Mouse (Mus musculus) hindbrain, postnatal 0 days (tissue): Measurements from ENCODE around the gene Heatr5a. TPM values are rescaled to one million over a fixed set of nuclear protein-coding genes. Genes with fewer than 3 reads are reported as not detected.

Source experiments
- ATAC-seq: fragments of 200-750 bp; cut with Nextera tagmentation; 2 replicates; pipeline ENCODE4 v1.8.0; 2017; ENCODE audit warnings: mild to moderate bottlenecking, moderate TSS enrichment, moderate library complexity
- DNase-seq: peaks from one replicate; pipeline ENCODE4 v3.0.0-alpha.2; 2015; ENCODE audit warnings: low spot score
- H3K27ac ChIP-seq: fragments of 300-500 bp; sonication (generic); 2 replicates; pipeline ENCODE4 v1.5.1; 2014; ENCODE audit warnings: mild to moderate bottlenecking
- H3K27me3 ChIP-seq: fragments of 300-500 bp; sonication (generic); 2 replicates; pipeline ENCODE4 v1.6.1; 2014; ENCODE audit warnings: low read length, mixed read lengths; ENCODE audit not compliant: insufficient read depth
- H3K36me3 ChIP-seq: fragments of 300-500 bp; sonication (generic); 2 replicates; pipeline ENCODE4 v1.6.1; 2014; ENCODE audit warnings: low read length, mixed read lengths; ENCODE audit not compliant: insufficient read depth
- H3K4me1 ChIP-seq: fragments of 300-500 bp; sonication (generic); 2 replicates; pipeline ENCODE4 v1.6.1; 2014; ENCODE audit warnings: antibody characterized with exemption, low read length, mixed read lengths; ENCODE audit not compliant: insufficient read depth
- H3K4me2 ChIP-seq: fragments of 300-500 bp; sonication (generic); 2 replicates; pipeline ENCODE4 v1.6.1; 2014; ENCODE audit warnings: low read depth, mild to moderate bottlenecking, low read length, moderate library complexity, mixed read lengths
- H3K4me3 ChIP-seq: fragments of 300-500 bp; sonication (generic); 2 replicates; pipeline ENCODE4 v1.5.1; 2014; ENCODE audit warnings: low read length
- H3K9ac ChIP-seq: fragments of 300-500 bp; sonication (generic); replicated peaks from 2 replicates; pipeline ENCODE4 v1.6.1; 2014; ENCODE audit warnings: mild to moderate bottlenecking, low read length, moderate library complexity, mixed read lengths
- H3K9me3 ChIP-seq: fragments of 300-500 bp; sonication (generic); 2 replicates; pipeline ENCODE4 v1.6.1; 2016; ENCODE audit warnings: low read length, mixed read lengths
- CTCF ChIP-seq: IDR thresholded peaks from 2 replicates; pipeline ENCODE4 v1.5.1; 2016; ENCODE audit warnings: antibody characterized with exemption, control low read depth, low read depth
- WGBS: fragments of 180-500 bp; shearing (Covaris S2); extraction: QIAGEN DNeasy Blood & Tissue Kit; methylation state at CpG from one replicate; pipeline ENCODE4 v1.1.7; 2014; 5-methylcytosine and 5-hydroxymethylcytosine counted together
- polyA plus RNA-seq: library from polyadenylated mRNA; unstranded; fragments of >200 nt; fragmentation: Nextera tagmentation; extraction: Ambion mirVana; gene quantifications from 2 replicates; pipeline ENCODE4 v1.2.1, GENCODE M21; 2015
- total RNA-seq: library from RNA; depleted of rRNA; stranded (reverse); fragments of >200 nt; gene quantifications from 2 replicates; pipeline ENCODE4 v1.2.3, GENCODE M21; 2014

Gene Heatr5a
- total and polyA plus RNA-seq, 2 experiments from 2014 or later = 3.2 to 30.8 TPM

GRCm38 (mm10) chr12:51995738-51996536 lies 24.8 kb upstream of the Heatr5a start:
- Histone ChIP-seq H3K9ac (no peak overlapping the region), H3K27ac (no peak overlapping the region), H3K27me3 (no peaks in the 10 kb centered on the region), H3K36me3 (peaks cover 17% of the 10 kb centered on the region), H3K9me3 (no peaks in the 10 kb centered on the region), H3K4me2 (no peak overlapping the region), H3K4me3 (no peak overlapping the region), H3K4me1 (no peaks in the 10 kb centered on the region)
- DNase-seq = no peak
- no peak for ATAC-seq
- WGBS = 85% methylated on average over 1 of the region's 1 CpGs
- TF ChIP-seq CTCF = no peak

GRCm38 (mm10) chr12:51990629-51991028 lies 19.5 kb upstream of the Heatr5a start:
- Histone ChIP-seq H3K9me3 (no peaks in the 10 kb centered on the region), H3K4me3 (no peak overlapping the region), H3K27ac (no peak overlapping the region), H3K9ac (no peak overlapping the region), H3K36me3 (no peaks in the 10 kb centered on the region), H3K4me1 (no peaks in the 10 kb centered on the region), H3K4me2 (no peak overlapping the region), H3K27me3 (no peaks in the 10 kb centered on the region)
- ATAC-seq = no peak
- TF ChIP-seq CTCF = no peak
- DNase-seq = no peak
- WGBS = 66% methylated on average over 2 of the region's 2 CpGs

GRCm38 (mm10) chr12:51988536-51988935 lies 17.4 kb upstream of the Heatr5a start:
- WGBS = 86% methylated on average over 5 of the region's 5 CpGs
- no peak overlapping the region for H3K4me2 ChIP-seq
- no peak for TF ChIP-seq CTCF

GRCm38 (mm10) chr12:51985826-51986225 lies 14.7 kb upstream of the Heatr5a start:
- Histone ChIP-seq H3K9me3 (no peaks in the 10 kb centered on the region), H3K36me3 (no peaks in the 10 kb centered on the region), H3K27ac (no peak overlapping the region), H3K4me2 (no peak overlapping the region), H3K4me3 (no peak overlapping the region), H3K9ac (no peak overlapping the region), H3K27me3 (no peaks in the 10 kb centered on the region), H3K4me1 (no peaks in the 10 kb centered on the region)
- WGBS = 66% methylated on average over 4 of the region's 4 CpGs
- no peak for ATAC-seq
- DNase-seq = no peak
- TF ChIP-seq CTCF = no peak

More at GRCm38 (mm10) chr12:51988536-51988935, 17.4 kb upstream of the Heatr5a start:
- Histone ChIP-seq H3K4me1 (no peaks in the 10 kb centered on the region), H3K4me3 (no peak overlapping the region), H3K36me3 (no peaks in the 10 kb centered on the region), H3K9me3 (no peaks in the 10 kb centered on the region), H3K27me3 (no peaks in the 10 kb centered on the region), H3K27ac (no peak overlapping the region), H3K9ac (no peak overlapping the region)
- ATAC-seq (no peak), DNase-seq (no peak)

GRCm38 (mm10) chr12:51985163-51985748 lies 14.1 kb upstream of the Heatr5a start:
- no peaks in the 10 kb centered on the region for H3K4me1 ChIP-seq
- no peak for TF ChIP-seq CTCF
- H3K4me2 ChIP-seq = no peak overlapping the region
- no peak overlapping the region for H3K4me3 ChIP-seq
- H3K36me3 ChIP-seq = no peaks in the 10 kb centered on the region
- no peaks in the 10 kb centered on the region for H3K9me3 ChIP-seq
- ATAC-seq (no peak), DNase-seq (no peak)
- no peaks in the 10 kb centered on the region for H3K27me3 ChIP-seq
- 91% methylated on average over 3 of the region's 3 CpGs for WGBS
- H3K9ac ChIP-seq = no peak overlapping the region
- H3K27ac ChIP-seq = no peak overlapping the region

- TF ChIP-seq CTCF = no peak
- no peaks in the 10 kb centered on the region for H3K36me3 ChIP-seq
- 93% methylated on average over 1 of the region's 1 CpGs for WGBS
- no peak overlapping the region for H3K4me3 ChIP-seq
- no peaks in the 10 kb centered on the region for H3K9me3 ChIP-seq
- no peak overlapping the region for H3K27ac ChIP-seq
- no peaks in the 10 kb centered on the region for H3K4me1 ChIP-seq
- H3K27me3 ChIP-seq = no peaks in the 10 kb centered on the region
- no peak overlapping the region for H3K4me2 ChIP-seq
- no peak for ATAC-seq
- H3K9ac ChIP-seq = no peak overlapping the region
- DNase-seq = no peak
Measured at GRCm38 (mm10) chr12:51983625-51984024, 12.5 kb upstream of the Heatr5a start.

- no peak for TF ChIP-seq CTCF
- Histone ChIP-seq H3K36me3 (no peaks in the 10 kb centered on the region), H3K9ac (no peak overlapping the region), H3K9me3 (no peaks in the 10 kb centered on the region), H3K4me3 (no peak overlapping the region), H3K27ac (no peak overlapping the region), H3K4me2 (no peak overlapping the region), H3K27me3 (no peaks in the 10 kb centered on the region), H3K4me1 (no peaks in the 10 kb centered on the region)
- ATAC-seq = no peak
- 75% methylated on average over 9 of the region's 9 CpGs for WGBS
- DNase-seq = no peak
Measured at GRCm38 (mm10) chr12:51976531-51976930, 5.4 kb upstream of the Heatr5a start.
